Mouse (Mus musculus) limb, embryonic 12.5 days (tissue): ENCODE results near the gene Traf7. TPM values are rescaled to one million over a fixed set of nuclear protein-coding genes. Genes with fewer than 3 reads are reported as not detected.
A peak's percentile ranks its signal among the peaks of the same experiment; 100 is the strongest.

Source experiments
- ATAC-seq: fragments of 200-750 bp; cut with Nextera tagmentation; 2 replicates; pipeline ENCODE4 v1.8.0; 2017; ENCODE audit warnings: low read depth, moderate TSS enrichment; ENCODE audit not compliant: insufficient number of reproducible peaks, insufficient read depth, low FRiP score, low TSS enrichment
- H3K27ac ChIP-seq: fragments of 300-500 bp; sonication (generic); 2 replicates; pipeline ENCODE4 v1.5.1; 2016; ENCODE audit warnings: mild to moderate bottlenecking, moderate library complexity
- H3K27me3 ChIP-seq: fragments of 300-500 bp; sonication (generic); 2 replicates; pipeline ENCODE4 v1.6.1; 2016; ENCODE audit warnings: mild to moderate bottlenecking, moderate library complexity
- H3K36me3 ChIP-seq: fragments of 300-500 bp; sonication (generic); 2 replicates; pipeline ENCODE4 v1.6.1; 2016; ENCODE audit warnings: mild to moderate bottlenecking, moderate library complexity
- H3K4me1 ChIP-seq: fragments of 300-500 bp; sonication (generic); replicated peaks from 2 replicates; pipeline ENCODE4 v1.6.1; 2016
- H3K4me2 ChIP-seq: fragments of 300-500 bp; sonication (generic); 2 replicates; pipeline ENCODE4 v1.6.1; 2016; ENCODE audit warnings: mild to moderate bottlenecking, moderate library complexity
- H3K4me3 ChIP-seq: fragments of 300-500 bp; sonication (generic); replicated peaks from 2 replicates; pipeline ENCODE4 v1.5.1; 2016; ENCODE audit warnings: mild to moderate bottlenecking
- H3K9ac ChIP-seq: fragments of 300-500 bp; sonication (generic); replicated peaks from 2 replicates; pipeline ENCODE4 v1.6.1; 2016; ENCODE audit warnings: mild to moderate bottlenecking, moderate library complexity
- H3K9me3 ChIP-seq: fragments of 300-500 bp; sonication (generic); 2 replicates; pipeline ENCODE4 v1.6.1; 2016; ENCODE audit warnings: mild to moderate bottlenecking, moderate library complexity
- WGBS: fragments of 180-500 bp; shearing (Covaris S2); methylation state at CpG from one replicate; pipeline ENCODE4 v1.1.7; 2016; 5-methylcytosine and 5-hydroxymethylcytosine counted together
- polyA plus RNA-seq: library from polyadenylated mRNA; unstranded; fragments of >200 nt; fragmentation: Nextera tagmentation; extraction: Ambion mirVana; gene quantifications from 2 replicates; pipeline ENCODE4 v1.2.1, GENCODE M21; 2016

The Traf7 gene
- polyA plus RNA-seq, 1 experiment from 2014 or later: 97.4 TPM

DNA sequence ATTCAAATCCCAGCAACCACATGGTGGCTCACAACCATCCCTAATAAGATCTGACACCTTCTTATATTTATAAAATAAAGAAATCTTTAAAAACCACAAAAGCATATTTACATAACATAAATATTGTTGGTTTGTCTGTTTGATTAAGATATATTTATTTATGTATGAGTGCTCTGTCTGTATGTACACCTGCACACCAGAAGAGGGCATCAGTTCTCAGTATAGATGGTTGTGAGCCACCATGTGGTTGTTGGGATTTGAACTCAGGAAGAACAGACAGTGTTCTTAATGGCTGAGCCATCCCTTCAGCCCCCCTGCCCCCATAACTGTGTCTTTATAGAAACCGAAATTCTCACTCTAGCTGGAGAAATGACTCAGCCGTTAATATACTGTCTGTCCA lies 17.5 kb upstream of the Traf7 start:
- no peak overlapping the region for H3K27ac ChIP-seq
- WGBS: 90% methylated on average over 2 of the region's 2 CpGs

DNA sequence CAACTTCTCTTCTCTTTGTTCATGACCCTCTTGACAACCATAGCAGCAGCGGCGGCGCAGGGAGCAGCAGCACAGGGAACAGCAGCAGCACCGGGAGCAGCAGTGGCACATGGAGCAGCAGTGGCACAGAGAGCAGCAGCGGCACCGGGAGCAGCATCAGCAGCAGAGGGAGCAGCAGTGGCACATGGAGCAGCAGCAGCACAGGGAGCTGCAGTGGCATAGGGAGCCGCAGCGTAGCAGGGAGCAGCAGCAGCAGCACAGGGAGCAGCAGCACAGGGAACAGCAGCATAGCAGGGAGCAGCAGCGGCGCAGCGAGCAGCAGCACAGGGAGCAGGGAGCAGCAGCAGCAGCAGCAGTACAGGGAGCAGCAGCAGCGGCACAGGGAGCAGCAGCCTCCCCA lies 16.9 kb upstream of the Traf7 start:
- peak overlapping the region; percentile 44; the same call in 1 of the 2 replicates for H3K9ac ChIP-seq
- H3K4me3 ChIP-seq: peak overlapping the region; percentile 19; the same call in 1 of the 2 replicates

More for the DNA sequence above, 17.5 kb upstream of the Traf7 start:
- Histone ChIP-seq H3K27me3 (peaks cover 9% of the 10 kb centered on the region), H3K9ac (no peak overlapping the region), H3K4me1 (peaks cover 13% of the 10 kb centered on the region), H3K36me3 (no peaks in the 10 kb centered on the region), H3K4me3 (no peak overlapping the region), H3K9me3 (no peaks in the 10 kb centered on the region), H3K4me2 (no peak overlapping the region)
- ATAC-seq: no peak

DNA sequence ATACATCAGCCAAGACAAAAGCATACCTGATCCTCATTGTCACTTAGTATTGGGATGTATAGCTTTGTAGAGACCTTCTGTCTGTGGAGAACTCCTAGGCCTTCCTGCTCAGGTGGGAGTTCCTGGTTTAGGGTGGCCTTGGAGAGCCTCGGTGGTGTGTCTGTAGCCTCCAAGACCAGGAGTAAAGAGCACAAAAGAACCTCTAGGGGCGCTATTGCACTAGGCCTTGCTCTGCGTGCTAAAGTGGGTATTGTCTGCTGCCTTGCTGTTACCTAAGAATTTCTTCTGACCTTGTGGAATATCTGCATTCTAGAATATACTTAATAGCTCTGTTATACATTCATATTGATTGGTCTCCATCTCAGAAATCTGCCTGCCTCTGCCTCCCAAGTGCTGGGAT lies 12.6 kb upstream of the Traf7 start:
- Histone ChIP-seq H3K27me3 (peaks cover 5% of the 10 kb centered on the region), H3K9ac (no peak overlapping the region), H3K27ac (no peak overlapping the region), H3K4me3 (no peak overlapping the region), H3K9me3 (no peaks in the 10 kb centered on the region), H3K4me2 (no peak overlapping the region), H3K36me3 (no peaks in the 10 kb centered on the region), H3K4me1 (peaks cover 12% of the 10 kb centered on the region)
- WGBS: 9% methylated on average over 3 of the region's 3 CpGs
- ATAC-seq: no peak

More for the DNA sequence above, 16.9 kb upstream of the Traf7 start:
- Histone ChIP-seq H3K27me3 (peaks cover 9% of the 10 kb centered on the region), H3K9me3 (no peaks in the 10 kb centered on the region), H3K4me1 (peaks cover 13% of the 10 kb centered on the region), H3K4me2 (peak overlapping the region; percentile 44), H3K36me3 (no peaks in the 10 kb centered on the region), H3K27ac (no peak overlapping the region)
- ATAC-seq: no peak
- 16% methylated on average over 12 of the region's 12 CpGs for WGBS

- Histone ChIP-seq H3K9ac (no peak overlapping the region), H3K4me2 (no peak overlapping the region), H3K4me1 (peaks cover 9% of the 10 kb centered on the region), H3K9me3 (no peaks in the 10 kb centered on the region), H3K27me3 (no peaks in the 10 kb centered on the region), H3K4me3 (no peak overlapping the region), H3K36me3 (no peaks in the 10 kb centered on the region), H3K27ac (no peak overlapping the region)
- 59% methylated on average over 8 of the region's 8 CpGs for WGBS
- ATAC-seq: no peak
Measured at GRCm38 (mm10) chr17:24538950-24539349, 11.2 kb upstream of the Traf7 start.

DNA sequence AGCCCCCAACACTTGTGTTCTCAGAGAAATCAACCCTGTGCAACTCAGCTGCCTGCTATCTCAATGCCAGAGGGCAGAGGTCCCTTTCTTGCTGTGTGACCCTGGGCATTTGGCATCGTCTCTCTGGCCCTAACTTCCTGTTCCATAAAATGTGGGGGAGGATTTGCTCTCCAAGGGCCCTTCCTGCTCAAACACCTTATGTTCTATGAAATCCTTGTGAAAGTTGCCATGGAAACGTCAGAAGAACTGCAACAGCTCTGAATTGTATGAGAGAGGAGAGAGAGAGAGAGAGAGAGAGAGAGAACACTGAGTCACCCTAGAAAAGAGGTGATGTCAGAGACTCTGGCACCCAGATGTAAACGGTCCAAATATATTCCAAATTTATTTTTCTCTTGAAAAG lies 9.8 kb upstream of the Traf7 start:
- H3K4me3 ChIP-seq: no peak overlapping the region
- H3K9me3 ChIP-seq: no peaks in the 10 kb centered on the region
- 44% methylated on average over 3 of the region's 3 CpGs for WGBS

DNA sequence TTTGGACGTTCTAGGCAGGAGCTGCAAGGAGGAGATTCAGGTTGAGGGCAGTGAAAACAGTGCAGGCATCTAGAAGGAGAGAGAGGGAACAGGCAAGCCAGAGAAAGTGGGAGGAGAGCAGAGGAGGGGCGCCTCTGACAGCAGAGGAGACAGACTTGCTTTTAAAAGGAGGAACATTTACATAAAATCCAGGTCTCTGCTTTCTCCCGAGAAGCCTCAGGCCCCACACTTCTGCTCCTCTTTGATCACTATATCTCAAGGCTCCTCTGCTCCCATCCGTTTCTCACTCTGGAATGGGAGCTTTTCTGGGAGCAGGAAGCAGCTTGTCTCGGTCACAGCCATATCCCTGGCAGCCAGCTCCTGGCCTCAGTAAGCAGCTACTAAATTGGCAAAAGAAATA lies 7.6 kb upstream of the Traf7 start:
- Histone ChIP-seq H3K9ac (no peak overlapping the region), H3K4me1 (peaks cover 39% of the 10 kb centered on the region), H3K36me3 (peaks cover 6% of the 10 kb centered on the region; the same call in 1 of the 2 replicates), H3K4me2 (no peak overlapping the region), H3K9me3 (no peaks in the 10 kb centered on the region), H3K4me3 (no peak overlapping the region), H3K27me3 (no peaks in the 10 kb centered on the region), H3K27ac (no peak overlapping the region)
- ATAC-seq: no peak
- 41% methylated on average over 5 of the region's 5 CpGs for WGBS

More for the DNA sequence above, 9.8 kb upstream of the Traf7 start:
- Histone ChIP-seq H3K9ac (no peak overlapping the region; the same call in 1 of the 2 replicates), H3K27ac (peak overlapping the region; percentile 57; the same call in 1 of the 2 replicates), H3K36me3 (no peaks in the 10 kb centered on the region), H3K4me1 (peaks cover 21% of the 10 kb centered on the region), H3K4me2 (no peak overlapping the region), H3K27me3 (no peaks in the 10 kb centered on the region)
- no peak for ATAC-seq

GRCm38 (mm10) chr17:24534160-24534718 lies 6.5 kb upstream of the Traf7 start, which contains the start of gene Rab26:
Rab26 (minus strand) TSS chr17:24534210.
- no peak within 1 kb of the TSS for H3K27ac ChIP-seq

GRCm38 (mm10) chr17:24533099-24533992 lies 5.6 kb upstream of the Traf7 start:
- H3K27me3 ChIP-seq: no peaks in the 10 kb centered on the region
- H3K27ac ChIP-seq: no peak overlapping the region
- WGBS: 7% methylated on average over 52 of the region's 53 CpGs
- H3K4me3 ChIP-seq: peak overlapping the region; percentile 41
- H3K9me3 ChIP-seq: no peaks in the 10 kb centered on the region
- peak; percentile 60 for ATAC-seq
- H3K4me2 ChIP-seq: peak overlapping the region; percentile 78
- H3K9ac ChIP-seq: peak overlapping the region; percentile 54
- H3K36me3 ChIP-seq: peaks cover 15% of the 10 kb centered on the region; the same call in 1 of the 2 replicates
- H3K4me1 ChIP-seq: peaks cover 54% of the 10 kb centered on the region

More at GRCm38 (mm10) chr17:24534160-24534718, 6.5 kb upstream of the Traf7 start, which contains the start of gene Rab26:
- WGBS: 89% methylated on average over 8 of the region's 8 CpGs
- peak within 1 kb of the TSS; percentile 41 for H3K4me3 ChIP-seq
- peak within 1 kb of the TSS; percentile 78 for H3K4me2 ChIP-seq
- peaks cover 15% of the 10 kb centered on the region; the same call in 1 of the 2 replicates for H3K36me3 ChIP-seq
- H3K9me3 ChIP-seq: no peaks in the 10 kb centered on the region
- ATAC-seq: no peak
- H3K4me1 ChIP-seq: peaks cover 50% of the 10 kb centered on the region
- H3K27me3 ChIP-seq: no peaks in the 10 kb centered on the region
- peak within 1 kb of the TSS; percentile 54 for H3K9ac ChIP-seq

GRCm38 (mm10) chr17:24532045-24532444 lies 4.3 kb upstream of the Traf7 start:
- Histone ChIP-seq H3K9me3 (no peaks in the 10 kb centered on the region), H3K27ac (no peak overlapping the region), H3K4me3 (no peak overlapping the region), H3K36me3 (peaks cover 15% of the 10 kb centered on the region; the same call in 1 of the 2 replicates), H3K4me1 (peaks cover 45% of the 10 kb centered on the region), H3K9ac (0 out of 2 replicates have a peak overlapping the region, but pooled peaks have one; percentile 31), H3K27me3 (no peaks in the 10 kb centered on the region), H3K4me2 (0 out of 2 replicates have a peak overlapping the region, but pooled peaks have one; percentile 78)
- ATAC-seq: no peak
- WGBS: 66% methylated on average over 7 of the region's 7 CpGs

GRCm38 (mm10) chr17:24531064-24531463 lies 3.3 kb upstream of the Traf7 start:
- H3K4me3 ChIP-seq: no peak overlapping the region; the same call in 1 of the 2 replicates
- no peaks in the 10 kb centered on the region for H3K9me3 ChIP-seq
- 53% methylated on average over 3 of the region's 3 CpGs for whole genome bisulfite sequencing
- H3K36me3 ChIP-seq: peaks cover 15% of the 10 kb centered on the region; the same call in 1 of the 2 replicates
- no peak for ATAC-seq
- peak overlapping the region; percentile 31; the same call in 1 of the 2 replicates for H3K9ac ChIP-seq
- no peak overlapping the region for H3K27ac ChIP-seq
- H3K4me1 ChIP-seq: peaks cover 54% of the 10 kb centered on the region
- no peaks in the 10 kb centered on the region for H3K27me3 ChIP-seq
- no peak overlapping the region for H3K4me2 ChIP-seq
